ENCODE assay signal across 18 mouse cellular contexts in the genomic region with DNA sequence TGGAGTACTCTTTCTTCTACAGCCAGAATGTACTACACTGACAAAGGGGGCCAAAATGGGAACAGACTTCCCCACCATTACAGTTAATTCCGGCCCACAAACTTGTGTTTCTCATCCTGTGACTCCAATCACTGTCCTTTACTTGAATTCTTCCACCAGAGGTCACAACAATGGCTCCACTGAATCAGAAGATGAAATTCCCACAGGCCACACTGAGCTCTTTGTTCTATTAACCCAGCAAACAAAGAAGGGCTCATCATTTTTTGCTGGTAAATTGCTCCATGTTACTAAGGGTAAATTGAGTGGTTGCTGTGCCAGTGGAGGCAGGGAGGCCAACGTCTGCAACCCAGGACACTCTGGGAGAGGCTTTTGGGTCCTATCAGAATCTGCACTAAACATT. TPM values are rescaled to one million over a fixed set of nuclear protein-coding genes. Genes with fewer than 3 reads are reported as not detected.
DNase-seq lines count a peak whose midpoint lies in the region; ATAC-seq and TF ChIP-seq lines count a peak whose summit lies in the region.
"Had no signal": no experiment of that assay in that cellular context is flagged by ENCODE, and none has a peak within 500 bp of the region (broad histone marks: within the 10 kb centered on the region; RNA-seq: fewer than 3 reads in every experiment).

No protein-coding gene starts in this region.

- no peaks in the 10 kb centered on the region for H3K36me3 ChIP-seq in forebrain, embryonic 10.5 days (replicated peaks)
- H3K36me3 ChIP-seq in forebrain, postnatal 0 days (ENCODE audit: insufficient read depth): no peaks in the 10 kb centered on the region
- no peaks in the 10 kb centered on the region for H3K36me3 ChIP-seq in intestine, embryonic 14.5 days (ENCODE audit: control insufficient read depth, insufficient read depth, low read length)
- H3K36me3 ChIP-seq in intestine, embryonic 16.5 days (ENCODE audit: control insufficient read depth, insufficient read depth, low read length): no peaks in the 10 kb centered on the region
- no peaks in the 10 kb centered on the region for H3K36me3 ChIP-seq in neural tube, embryonic 12.5 days
- H3K36me3 ChIP-seq: heart, embryonic 13.5 days; limb, embryonic 15.5 days had no signal

- no peaks in the 10 kb centered on the region for H3K9me3 ChIP-seq in forebrain, embryonic 10.5 days
- H3K9me3 ChIP-seq in forebrain, postnatal 0 days (ENCODE audit: low read length): no peaks in the 10 kb centered on the region
- H3K9me3 ChIP-seq in intestine, embryonic 14.5 days (ENCODE audit: control insufficient read depth, low read length): no peaks in the 10 kb centered on the region
- H3K9me3 ChIP-seq in intestine, embryonic 16.5 days (ENCODE audit: control insufficient read depth, low read length): no peaks in the 10 kb centered on the region
- H3K9me3 ChIP-seq in neural tube, embryonic 12.5 days: no peaks in the 10 kb centered on the region
- H3K9me3 ChIP-seq: heart, embryonic 13.5 days; limb, embryonic 15.5 days; neural tube, embryonic 13.5 days had no signal

- 0 out of 2 replicates have a peak overlapping the region, but pooled peaks have one; percentile 40 for H3K27ac ChIP-seq in forebrain, embryonic 10.5 days
- H3K27ac ChIP-seq in forebrain, postnatal 0 days (ENCODE audit: low read depth, low read length): no peak overlapping the region
- H3K27ac ChIP-seq in intestine, embryonic 14.5 days (ENCODE audit: low read depth): peak overlapping the region; percentile 18; the same call in 1 of the 2 replicates
- no peak overlapping the region for H3K27ac ChIP-seq in intestine, embryonic 16.5 days (ENCODE audit: low read length)
- no peak overlapping the region for H3K27ac ChIP-seq in neural tube, embryonic 12.5 days
- H3K27ac ChIP-seq: heart, embryonic 13.5 days; limb, embryonic 15.5 days; neural tube, embryonic 13.5 days had no signal

- no peak overlapping the region for H3K4me3 ChIP-seq in forebrain, embryonic 10.5 days
- H3K4me3 ChIP-seq in forebrain, postnatal 0 days (ENCODE audit: low read depth, low read length): no peak overlapping the region
- no peak overlapping the region for H3K4me3 ChIP-seq in intestine, embryonic 14.5 days (ENCODE audit: low read depth, low read length)
- H3K4me3 ChIP-seq in intestine, embryonic 16.5 days (ENCODE audit: low read length): no peak overlapping the region
- H3K4me3 ChIP-seq in neural tube, embryonic 12.5 days: no peak overlapping the region
- H3K4me3 ChIP-seq: heart, embryonic 13.5 days; limb, embryonic 15.5 days; neural tube, embryonic 13.5 days had no signal

- no peaks in the 10 kb centered on the region for H3K27me3 ChIP-seq in forebrain, embryonic 10.5 days (ENCODE audit: poor library complexity, severe bottlenecking)
- no peaks in the 10 kb centered on the region for H3K27me3 ChIP-seq in forebrain, postnatal 0 days (ENCODE audit: insufficient read depth, low read length)
- no peaks in the 10 kb centered on the region for H3K27me3 ChIP-seq in intestine, embryonic 14.5 days (replicated peaks; ENCODE audit: control insufficient read depth, insufficient read depth, low read length)
- no peaks in the 10 kb centered on the region for H3K27me3 ChIP-seq in intestine, embryonic 16.5 days (replicated peaks; ENCODE audit: control insufficient read depth, insufficient read depth, low read length)
- H3K27me3 ChIP-seq in neural tube, embryonic 12.5 days (replicated peaks): no peaks in the 10 kb centered on the region
- H3K27me3 ChIP-seq: CH12.LX; heart, embryonic 13.5 days; limb, embryonic 15.5 days; neural tube, embryonic 13.5 days had no signal

- 34% methylated on average over 2 of the region's 2 CpGs for WGBS in forebrain, embryonic 10.5 days
- WGBS in forebrain, postnatal 0 days: 14% methylated on average over 2 of the region's 2 CpGs
- 79% methylated on average over 2 of the region's 2 CpGs for WGBS in intestine, embryonic 14.5 days
- WGBS in intestine, embryonic 16.5 days: 63% methylated on average over 2 of the region's 2 CpGs
- 20% methylated on average over 2 of the region's 2 CpGs for WGBS in neural tube, embryonic 12.5 days

- H3K4me2 ChIP-seq in forebrain, postnatal 0 days (ENCODE audit: low read depth): no peak overlapping the region
- no peak overlapping the region for H3K4me2 ChIP-seq in intestine, embryonic 14.5 days (ENCODE audit: low read length)
- H3K4me2 ChIP-seq in intestine, embryonic 16.5 days (ENCODE audit: low read depth, low read length): no peak overlapping the region
- H3K4me2 ChIP-seq in neural tube, embryonic 12.5 days (replicated peaks): no peak overlapping the region
- H3K4me2 ChIP-seq: heart, embryonic 13.5 days; limb, embryonic 15.5 days; neural tube, embryonic 13.5 days had no signal

- DNase-seq in forebrain, embryonic 10.5 days (ENCODE audit: extremely low spot score, low spot score): no peak
- no peak for DNase-seq in forebrain, postnatal 0 days
- no peak for DNase-seq in intestine, embryonic 14.5 days (ENCODE audit: low spot score)
- no peak for DNase-seq in neural tube, embryonic 10.5 days (ENCODE audit: extremely low spot score, low spot score)
- peak; percentile 27 for DNase-seq in retina, postnatal 7 days (ENCODE audit: low read depth, low spot score)
- DNase-seq in cerebellum, adult 9-10 months: no peak
- DNase-seq: adrenal gland, postnatal 25 days; cerebellum, postnatal 25 days; kidney, adult 8-10 months; kidney, postnatal 36 days; liver, postnatal 0 days; midbrain, embryonic 14.5 days had no signal

- TF ChIP-seq CTCF in forebrain, postnatal 0 days (IDR thresholded peaks at IDR 0.05; ENCODE audit: low read depth): no peak

- no peak overlapping the region for H3K9ac ChIP-seq in forebrain, postnatal 0 days
- H3K9ac ChIP-seq in intestine, embryonic 14.5 days (ENCODE audit: low read length): no peak overlapping the region
- no peak overlapping the region for H3K9ac ChIP-seq in intestine, embryonic 16.5 days (ENCODE audit: low read depth, low read length)
- no peak overlapping the region for H3K9ac ChIP-seq in neural tube, embryonic 12.5 days
- H3K9ac ChIP-seq: heart, embryonic 13.5 days; limb, embryonic 15.5 days; liver, postnatal 0 days; neural tube, embryonic 13.5 days had no signal

- ATAC-seq in forebrain, postnatal 0 days: no peak
- ATAC-seq in intestine, embryonic 14.5 days (replicated peaks; ENCODE audit: low FRiP score, low TSS enrichment, low read depth): no peak
- no peak for ATAC-seq in intestine, embryonic 16.5 days
- peak; percentile 63; the same call in 1 of the 2 replicates for ATAC-seq in neural tube, embryonic 12.5 days (ENCODE audit: low FRiP score, low read depth)
- ATAC-seq: liver, postnatal 0 days had no signal

- peaks cover 25% of the 10 kb centered on the region for H3K4me1 ChIP-seq in forebrain, embryonic 10.5 days
- H3K4me1 ChIP-seq in forebrain, postnatal 0 days (ENCODE audit: insufficient read depth): no peaks in the 10 kb centered on the region
- no peaks in the 10 kb centered on the region for H3K4me1 ChIP-seq in intestine, embryonic 14.5 days (replicated peaks; ENCODE audit: control insufficient read depth, insufficient read depth, low read length)
- 0 out of 2 replicates have a peak, but pooled peaks cover 2% of the 10 kb centered on the region for H3K4me1 ChIP-seq in intestine, embryonic 16.5 days (ENCODE audit: control insufficient read depth, insufficient read depth, low read length)
- H3K4me1 ChIP-seq in neural tube, embryonic 12.5 days: no peaks in the 10 kb centered on the region
- H3K4me1 ChIP-seq: limb, embryonic 15.5 days; neural tube, embryonic 13.5 days had no signal

RNA-seq across cellular contexts. Expression of a gene that starts 27.9 kb away (rescaled TPM):
- polyA plus RNA-seq in forebrain, embryonic 10.5 days (2016; fragmentation: Nextera tagmentation; extraction: Ambion mirVana): 117 and 118 TPM in 2 replicates
- 89.9 and 109 TPM in 2 replicates for total RNA-seq in forebrain, postnatal 0 days (2014; rRNA removed)
- polyA plus RNA-seq in forebrain, postnatal 0 days (2015; fragmentation: Nextera tagmentation; extraction: Ambion mirVana): 137 TPM in 2 replicates
- polyA plus RNA-seq in intestine, embryonic 14.5 days (2014; fragmentation: Nextera tagmentation; extraction: Ambion mirVana): 76.1 and 77.0 TPM in 2 replicates
- 56.9 and 62.2 TPM in 2 replicates for polyA plus RNA-seq in intestine, embryonic 16.5 days (2015; fragmentation: Nextera tagmentation; extraction: Ambion mirVana)
- 117 and 119 TPM in 2 replicates for polyA plus RNA-seq in neural tube, embryonic 12.5 days (2016; fragmentation: Nextera tagmentation; extraction: Ambion mirVana)

RNA-seq across cellular contexts. Expression of a gene that starts 32.8 kb away (rescaled TPM):
- 11.4 and 12.4 TPM in 2 replicates for polyA plus RNA-seq in forebrain, embryonic 10.5 days (2016; fragmentation: Nextera tagmentation; extraction: Ambion mirVana)
- 17.2 and 21.1 TPM in 2 replicates for total RNA-seq in forebrain, postnatal 0 days (2014; rRNA removed)
- polyA plus RNA-seq in forebrain, postnatal 0 days (2015; fragmentation: Nextera tagmentation; extraction: Ambion mirVana): 5.0 and 13.3 TPM in 2 replicates
- 13.8 and 17.2 TPM in 2 replicates for polyA plus RNA-seq in intestine, embryonic 14.5 days (2014; fragmentation: Nextera tagmentation; extraction: Ambion mirVana)
- 20.9 and 21.7 TPM in 2 replicates for polyA plus RNA-seq in intestine, embryonic 16.5 days (2015; fragmentation: Nextera tagmentation; extraction: Ambion mirVana)
- 13.7 and 17.2 TPM in 2 replicates for polyA plus RNA-seq in neural tube, embryonic 12.5 days (2016; fragmentation: Nextera tagmentation; extraction: Ambion mirVana)

RNA-seq across cellular contexts. Expression of a gene that starts 56.3 kb away (rescaled TPM):
- polyA plus RNA-seq in forebrain, embryonic 10.5 days (2016; fragmentation: Nextera tagmentation; extraction: Ambion mirVana): 19.7 and 19.8 TPM in 2 replicates
- total RNA-seq in forebrain, postnatal 0 days (2014; rRNA removed): 3.2 and 4.1 TPM in 2 replicates
- 2.0 and 3.1 TPM in 2 replicates for polyA plus RNA-seq in forebrain, postnatal 0 days (2015; fragmentation: Nextera tagmentation; extraction: Ambion mirVana)
- 8.8 and 10.0 TPM in 2 replicates for polyA plus RNA-seq in intestine, embryonic 14.5 days (2014; fragmentation: Nextera tagmentation; extraction: Ambion mirVana)
- 5.4 and 5.9 TPM in 2 replicates for polyA plus RNA-seq in intestine, embryonic 16.5 days (2015; fragmentation: Nextera tagmentation; extraction: Ambion mirVana)
- 17.1 and 17.7 TPM in 2 replicates for polyA plus RNA-seq in neural tube, embryonic 12.5 days (2016; fragmentation: Nextera tagmentation; extraction: Ambion mirVana)

Comparison
In these comparisons a context has a peak if more than half of its experiments do, and no peak if none do; other contexts are left out.
1. H3K27ac ChIP-seq: peak in forebrain, embryonic 10.5 days (single experiment) and intestine, embryonic 14.5 days (single experiment); none in forebrain, postnatal 0 days (single experiment), intestine, embryonic 16.5 days (single experiment) and neural tube, embryonic 12.5 days (single experiment).